Mouse (Mus musculus): Measurements from ENCODE around the gene Sort1. TPM values are rescaled to one million over a fixed set of nuclear protein-coding genes. Genes with fewer than 3 reads are reported as not detected.
"Not testable (repeated sequence)": the region's sequence is repeated elsewhere in the genome, so short reads cannot be mapped to it uniquely, and the experiment has no call there.

Gene Sort1
- 14.7 and 16.2 TPM in 2 replicates for polyA plus RNA-seq (2016; fragmentation: Nextera tagmentation; extraction: Ambion mirVana)

DNA sequence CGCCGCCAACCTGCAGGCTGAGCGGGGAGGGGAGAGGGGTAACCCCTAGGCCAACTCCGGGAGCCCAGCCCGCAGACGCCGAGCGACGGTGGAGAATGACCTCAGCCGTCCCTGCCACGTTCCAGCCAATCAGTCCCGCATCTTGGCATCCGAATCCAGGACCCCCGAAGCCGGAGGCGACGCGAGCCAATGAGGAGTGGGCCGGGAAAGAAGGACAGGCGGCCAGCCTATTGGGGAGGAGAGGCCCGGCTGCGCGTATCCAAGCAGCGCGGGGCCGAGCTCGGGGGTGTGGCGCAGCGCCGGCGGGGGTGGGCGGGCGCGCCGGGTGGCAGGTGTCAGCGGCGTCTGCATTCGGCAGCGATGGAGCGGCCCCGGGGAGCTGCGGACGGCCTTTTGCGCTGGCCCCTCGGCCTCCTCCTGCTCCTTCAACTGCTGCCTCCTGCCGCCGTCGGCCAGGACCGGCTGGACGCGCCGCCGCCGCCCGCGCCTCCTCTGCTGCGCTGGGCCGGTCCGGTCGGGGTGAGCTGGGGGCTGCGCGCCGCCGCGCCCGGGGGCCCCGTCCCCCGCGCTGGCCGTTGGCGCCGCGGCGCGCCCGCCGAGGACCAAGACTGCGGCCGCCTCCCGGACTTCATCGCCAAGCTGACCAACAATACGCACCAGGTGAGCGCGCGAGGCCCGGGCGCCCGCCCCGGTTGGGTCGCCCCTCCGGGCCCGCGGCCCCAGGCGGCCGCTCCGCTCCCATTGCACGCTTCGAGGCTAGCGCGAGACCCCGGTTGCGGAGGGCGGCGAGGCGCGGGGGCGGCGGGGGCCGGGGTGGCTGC, at the start of gene Sort1:
Sort1 (plus strand) TSS at position 302 of the 821 bp plus-strand sequence.
- H3K27me3 ChIP-seq: no peaks in the 10 kb centered on the region
- H3K4me2 ChIP-seq: peak within 1 kb of the TSS; percentile 91
- peak within 1 kb of the TSS; percentile 83 for H3K9ac ChIP-seq (replicated peaks)
- peaks cover 39% of the 10 kb centered on the region for H3K4me1 ChIP-seq (replicated peaks)
- under 1% methylated on average over 93 of the region's 109 CpGs for WGBS
- H3K9me3 ChIP-seq: no peaks in the 10 kb centered on the region
- ATAC-seq (ENCODE audit: insufficient number of reproducible peaks, insufficient read depth, low FRiP score, low TSS enrichment, low read depth): peak; percentile 98
- H3K36me3 ChIP-seq: peaks cover 15% of the 10 kb centered on the region
- peak within 1 kb of the TSS; percentile 91 for H3K4me3 ChIP-seq (replicated peaks)
- peak within 1 kb of the TSS; percentile 88 for H3K27ac ChIP-seq

DNA sequence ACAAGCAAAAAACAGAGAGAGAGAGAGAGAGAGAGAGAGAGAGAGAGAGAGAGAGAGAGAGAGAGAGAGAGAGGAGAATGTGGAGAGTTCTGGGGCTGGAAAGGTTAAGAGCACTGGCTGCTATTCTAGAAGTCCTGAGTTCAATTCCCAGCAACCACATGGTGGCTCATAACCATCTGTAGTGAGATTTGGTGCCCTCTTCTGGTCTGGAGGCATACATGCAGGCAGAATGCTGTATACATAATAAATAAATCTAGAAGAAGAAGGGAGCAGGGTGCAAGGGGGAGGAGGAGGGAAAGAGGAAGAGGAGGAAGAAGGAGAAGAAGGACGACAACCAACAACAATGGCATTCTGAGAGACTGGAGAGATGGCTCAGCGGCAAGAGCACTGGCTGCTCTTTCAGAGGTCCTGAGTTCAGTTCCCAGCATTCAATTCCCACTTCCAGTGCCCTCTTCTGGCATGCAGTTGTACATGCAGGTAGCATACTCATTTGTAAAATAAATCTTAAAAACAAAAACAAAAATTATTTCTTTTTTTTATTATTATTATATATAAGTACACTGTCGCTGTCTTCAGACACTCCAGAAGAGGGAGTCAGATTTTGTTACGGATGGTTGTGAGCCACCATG, 46.3 kb upstream of the Sort1 start:
- H3K27ac ChIP-seq; H3K27me3 ChIP-seq; ATAC-seq (ENCODE audit: insufficient number of reproducible peaks, insufficient read depth, low FRiP score, low TSS enrichment, low read depth); H3K4me2 ChIP-seq; H3K9me3 ChIP-seq; H3K36me3 ChIP-seq; H3K9ac ChIP-seq (replicated peaks); H3K4me1 ChIP-seq (replicated peaks); H3K4me3 ChIP-seq (replicated peaks): not testable (repeated sequence)
- 85% methylated on average over 4 of the region's 4 CpGs for WGBS

DNA sequence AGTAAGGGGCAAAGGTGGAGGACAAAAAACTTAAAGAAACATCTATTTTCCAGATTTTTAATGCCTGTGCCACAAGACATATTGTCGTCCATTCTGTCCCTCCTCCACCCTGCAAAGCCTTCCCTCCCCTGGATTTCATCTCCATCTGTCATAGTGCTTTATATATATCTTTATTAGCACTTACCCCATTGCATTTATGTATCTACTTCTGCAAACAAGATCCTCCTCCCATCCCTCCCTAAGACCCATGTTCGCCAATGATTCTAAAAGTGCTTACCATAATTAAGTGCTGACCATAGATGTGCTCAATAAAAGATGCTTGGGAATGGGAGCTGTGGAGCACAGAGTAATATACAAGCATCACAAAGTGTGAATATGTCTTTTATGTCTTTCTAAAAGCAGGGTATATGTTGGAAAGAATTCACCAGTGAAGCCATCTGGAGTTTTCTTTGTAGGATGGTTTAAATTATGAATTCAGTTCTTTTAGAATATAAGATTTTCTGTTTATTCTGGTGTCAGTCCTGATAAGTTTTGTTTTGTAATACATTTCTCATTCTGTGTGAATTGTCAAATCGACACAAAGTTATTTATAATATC, 42.5 kb upstream of the Sort1 start:
- ATAC-seq (ENCODE audit: insufficient number of reproducible peaks, insufficient read depth, low FRiP score, low TSS enrichment, low read depth): no peak
- H3K9ac ChIP-seq (replicated peaks): no peak overlapping the region
- no peak overlapping the region for H3K4me2 ChIP-seq
- peaks cover 3% of the 10 kb centered on the region; the same call in 1 of the 2 replicates for H3K27me3 ChIP-seq
- no peaks in the 10 kb centered on the region for H3K36me3 ChIP-seq
- 85% methylated on average over 3 of the region's 3 CpGs for WGBS
- no peak overlapping the region for H3K4me3 ChIP-seq (replicated peaks)
- H3K27ac ChIP-seq: no peak overlapping the region
- no peaks in the 10 kb centered on the region for H3K4me1 ChIP-seq (replicated peaks)
- no peaks in the 10 kb centered on the region; the same call in 1 of the 2 replicates for H3K9me3 ChIP-seq

DNA sequence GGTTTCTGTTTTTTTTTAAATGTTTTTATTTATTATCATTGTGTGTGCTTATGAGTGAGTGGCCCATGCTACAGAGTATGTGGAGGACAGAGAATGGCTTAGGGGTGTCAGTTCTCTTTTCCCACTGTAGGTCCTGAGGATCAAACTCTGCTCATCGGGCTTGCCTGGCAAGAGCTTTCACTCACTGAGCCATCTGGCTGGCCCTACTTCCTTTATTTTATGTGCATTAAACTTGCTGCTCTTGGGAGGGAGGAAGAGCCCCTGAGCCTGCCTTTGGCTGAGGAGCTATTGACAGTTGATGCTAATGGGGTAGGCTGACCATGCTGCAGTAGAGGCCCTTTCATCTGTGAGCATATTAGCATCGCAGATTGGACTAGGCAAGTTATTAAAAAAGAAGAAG, 37.0 kb upstream of the Sort1 start:
- H3K36me3 ChIP-seq: no peaks in the 10 kb centered on the region
- no peak overlapping the region for H3K9ac ChIP-seq (replicated peaks)
- no peak overlapping the region for H3K4me3 ChIP-seq (replicated peaks)
- no peak overlapping the region for H3K4me2 ChIP-seq
- ATAC-seq (ENCODE audit: insufficient number of reproducible peaks, insufficient read depth, low FRiP score, low TSS enrichment, low read depth): no peak
- no peak overlapping the region for H3K27ac ChIP-seq
- H3K27me3 ChIP-seq: no peaks in the 10 kb centered on the region
- H3K9me3 ChIP-seq: no peaks in the 10 kb centered on the region
- WGBS: 78% methylated on average over 2 of the region's 2 CpGs
- H3K4me1 ChIP-seq (replicated peaks): no peaks in the 10 kb centered on the region

DNA sequence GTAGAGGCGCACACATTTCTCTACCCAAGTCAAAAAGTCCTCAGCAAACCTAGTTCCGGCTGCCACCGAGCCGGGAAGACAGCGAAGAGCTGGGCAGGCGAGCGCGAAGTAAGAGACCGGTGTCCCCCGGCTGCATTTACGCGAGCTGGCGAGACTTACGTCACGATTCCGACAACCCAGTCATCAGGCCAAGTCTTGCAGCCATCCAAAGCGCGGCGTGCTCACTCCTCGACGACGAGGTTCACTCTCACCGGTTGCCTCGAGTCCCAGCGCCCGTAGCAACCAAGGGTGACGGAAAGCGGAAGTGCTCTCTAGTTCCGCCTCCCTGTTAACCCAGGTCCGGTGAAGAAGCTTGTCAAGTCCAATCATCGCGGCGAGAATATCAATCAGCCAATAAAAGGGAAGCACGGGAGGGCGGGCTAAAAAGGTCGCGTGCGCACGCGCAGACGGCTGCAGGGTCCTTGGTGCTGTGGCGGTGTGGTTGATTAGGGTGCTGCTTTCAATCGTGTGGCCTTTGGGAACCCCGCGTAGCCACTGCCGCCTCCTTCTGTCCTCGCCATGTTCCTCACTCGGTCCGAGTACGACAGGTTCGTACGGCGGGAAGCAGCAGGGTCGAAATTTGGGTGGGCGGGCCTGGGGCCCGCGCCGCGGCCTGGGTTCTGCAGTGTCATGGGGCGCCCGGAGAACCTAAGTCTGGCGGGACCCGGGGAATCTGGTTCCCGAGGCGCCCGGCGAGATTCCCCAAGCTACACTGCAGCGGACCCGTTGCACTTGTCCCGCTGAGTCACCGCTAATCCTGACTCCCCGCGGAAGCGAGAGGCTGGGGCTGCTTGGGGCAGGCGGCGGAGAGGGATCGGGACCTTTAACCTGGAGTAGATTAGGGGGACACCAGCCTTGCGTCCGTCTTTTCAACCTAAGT, 26.9 kb upstream of the Sort1 start, which contains the start of gene Psma5:
Psma5 (plus strand) TSS at position 208 of the 919 bp plus-strand sequence.
- peak within 1 kb of the TSS; percentile 90 for H3K9ac ChIP-seq (replicated peaks)
- WGBS: under 1% methylated on average over 79 of the region's 79 CpGs
- peaks cover 16% of the 10 kb centered on the region for H3K4me1 ChIP-seq (replicated peaks)
- peak within 1 kb of the TSS; percentile 86 for H3K4me2 ChIP-seq
- H3K27ac ChIP-seq: peak within 1 kb of the TSS; percentile 64; the same call in 1 of the 2 replicates
- H3K36me3 ChIP-seq: peaks cover 3% of the 10 kb centered on the region
- peak; percentile 99 for ATAC-seq (ENCODE audit: insufficient number of reproducible peaks, insufficient read depth, low FRiP score, low TSS enrichment, low read depth)
- peak within 1 kb of the TSS; percentile 97 for H3K4me3 ChIP-seq (replicated peaks)
- H3K9me3 ChIP-seq: no peaks in the 10 kb centered on the region
- H3K27me3 ChIP-seq: no peaks in the 10 kb centered on the region

DNA sequence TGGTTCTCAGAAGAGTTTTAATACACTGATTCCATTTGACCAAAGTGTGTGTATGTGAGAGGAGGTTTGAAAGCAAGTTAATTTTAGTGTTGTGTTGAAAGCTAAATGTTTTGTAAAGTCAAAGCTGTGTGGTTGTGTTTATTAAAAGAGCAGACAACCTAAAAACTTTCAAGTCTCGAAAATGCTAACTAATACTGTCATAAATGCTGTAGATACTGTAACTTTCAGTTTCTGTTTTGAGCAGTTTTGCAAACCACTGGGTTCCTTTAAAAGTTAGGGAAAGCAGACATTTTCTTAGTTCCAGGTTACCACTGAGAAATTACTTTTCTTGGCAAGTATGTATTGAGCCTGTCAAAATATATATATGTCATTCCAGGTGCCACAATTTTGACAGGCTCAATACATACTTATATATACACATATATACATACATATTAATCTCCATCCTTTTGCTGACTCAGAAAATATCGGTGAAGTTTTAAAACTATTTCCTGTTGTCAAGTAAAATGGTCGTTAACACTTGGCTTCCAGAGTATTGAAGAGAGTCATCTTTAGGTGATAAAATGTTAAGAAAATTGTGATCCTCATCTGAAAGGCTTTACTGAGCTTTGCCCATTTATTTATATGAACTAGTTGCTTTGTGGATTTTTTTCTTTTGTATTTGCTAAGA, 25.9 kb upstream of the Sort1 start:
- Histone ChIP-seq H3K4me2 (peak overlapping the region; percentile 86), H3K36me3 (peaks cover 10% of the 10 kb centered on the region), H3K27me3 (no peaks in the 10 kb centered on the region), H3K9ac (replicated peaks) (peak overlapping the region; percentile 90), H3K4me3 (replicated peaks) (peak overlapping the region; percentile 97), H3K9me3 (no peaks in the 10 kb centered on the region), H3K4me1 (replicated peaks) (peaks cover 16% of the 10 kb centered on the region), H3K27ac (no peak overlapping the region)
- WGBS: 80% methylated on average over 3 of the region's 3 CpGs
- no peak for ATAC-seq (ENCODE audit: insufficient number of reproducible peaks, insufficient read depth, low FRiP score, low TSS enrichment, low read depth)

DNA sequence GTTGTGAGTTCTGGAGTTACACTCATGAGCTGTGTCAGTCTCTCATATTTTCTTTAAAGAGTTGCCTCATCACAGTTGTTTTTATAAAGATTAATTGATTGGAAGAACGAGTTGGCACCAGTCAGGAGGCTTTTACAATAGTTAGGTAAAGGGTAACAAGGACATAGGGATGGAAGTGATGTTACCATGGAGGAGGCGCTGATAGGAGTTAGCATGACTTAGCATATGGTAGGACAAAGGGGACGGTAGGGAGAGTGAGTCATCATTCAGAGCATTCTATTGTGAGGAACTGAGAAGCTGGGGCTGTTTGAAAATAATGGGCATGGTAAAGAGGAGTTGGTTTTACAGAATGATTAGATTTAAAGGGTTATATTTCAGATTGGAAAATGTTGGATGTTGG, 24.6 kb upstream of the Sort1 start:
- Histone ChIP-seq H3K27ac (no peak overlapping the region), H3K4me1 (replicated peaks) (peaks cover 16% of the 10 kb centered on the region), H3K4me2 (no peak overlapping the region), H3K9me3 (no peaks in the 10 kb centered on the region), H3K27me3 (no peaks in the 10 kb centered on the region), H3K4me3 (replicated peaks) (no peak overlapping the region), H3K9ac (replicated peaks) (no peak overlapping the region), H3K36me3 (peaks cover 16% of the 10 kb centered on the region)
- no peak for ATAC-seq (ENCODE audit: insufficient number of reproducible peaks, insufficient read depth, low FRiP score, low TSS enrichment, low read depth)
- 81% methylated on average over 3 of the region's 3 CpGs for WGBS

DNA sequence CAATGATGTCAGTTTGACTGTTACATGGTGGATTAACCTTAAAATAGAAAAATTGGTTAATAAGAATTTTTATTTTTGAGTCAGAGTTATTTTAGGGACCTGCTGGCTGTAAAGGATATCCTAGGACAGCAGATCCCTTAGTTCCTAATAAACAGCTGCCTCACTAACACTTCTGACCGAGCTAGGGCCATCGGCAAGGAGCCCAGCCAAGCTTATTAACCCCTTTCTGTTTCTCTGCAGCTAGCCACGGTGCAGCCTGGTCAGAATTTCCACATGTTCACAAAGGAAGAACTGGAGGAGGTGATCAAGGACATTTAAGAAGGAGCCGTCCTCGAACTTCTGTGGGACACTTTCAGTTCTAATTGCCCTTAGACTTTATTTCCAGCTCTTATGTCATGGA, 4.4 kb upstream of the Sort1 start:
- 80% methylated on average over 5 of the region's 5 CpGs for WGBS
- ATAC-seq (ENCODE audit: insufficient number of reproducible peaks, insufficient read depth, low FRiP score, low TSS enrichment, low read depth); H3K4me2 ChIP-seq; H3K27me3 ChIP-seq; H3K4me1 ChIP-seq (replicated peaks); H3K27ac ChIP-seq; H3K9me3 ChIP-seq; H3K4me3 ChIP-seq (replicated peaks); H3K9ac ChIP-seq (replicated peaks): not testable (repeated sequence)
- peaks cover 55% of the 10 kb centered on the region for H3K36me3 ChIP-seq

DNA sequence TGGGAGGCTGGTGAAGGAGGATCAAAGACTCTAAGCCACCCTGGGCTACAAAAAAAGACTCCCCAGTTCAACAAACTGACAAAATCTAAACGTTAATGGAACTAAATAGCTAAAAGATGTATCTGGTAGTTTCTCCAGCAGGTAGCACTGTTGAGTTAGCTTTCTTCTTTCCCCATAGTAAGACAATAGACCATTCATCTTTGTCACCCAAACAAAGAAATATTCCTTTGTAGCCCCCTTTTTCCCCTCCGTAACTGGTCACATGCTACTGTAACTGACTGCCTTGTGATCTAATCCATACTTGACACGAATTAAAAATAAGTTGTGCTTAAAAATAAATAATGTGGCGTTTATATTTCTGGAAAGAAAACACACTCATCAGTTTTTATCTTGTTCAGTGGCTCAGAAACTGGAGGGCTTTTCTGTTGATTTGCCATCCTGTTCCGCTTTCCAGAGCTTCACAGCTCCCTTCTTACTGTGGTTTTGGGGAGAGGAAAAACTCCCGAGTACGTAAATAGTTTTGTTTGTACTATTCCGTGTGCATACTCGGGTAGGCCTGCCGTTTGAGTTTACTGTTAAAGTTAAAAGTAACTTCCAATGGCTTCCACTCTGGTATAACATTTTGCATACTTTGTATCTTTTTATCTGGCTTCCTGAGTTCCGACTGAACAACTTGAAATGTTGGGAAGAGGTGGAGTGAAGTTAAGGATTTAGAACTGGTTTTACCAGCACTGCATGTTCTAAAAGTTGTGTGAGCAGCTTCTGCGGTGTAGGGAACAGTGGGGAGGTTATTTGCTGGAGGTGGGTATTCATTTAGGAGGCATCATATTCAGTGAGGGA, 1.3 kb upstream of the Sort1 start:
- Histone ChIP-seq H3K4me1 (replicated peaks) (peaks cover 26% of the 10 kb centered on the region), H3K36me3 (peaks cover 27% of the 10 kb centered on the region), H3K4me3 (replicated peaks) (peak overlapping the region; percentile 91; the same call in 1 of the 2 replicates), H3K27me3 (no peaks in the 10 kb centered on the region), H3K9ac (replicated peaks) (no peak overlapping the region; the same call in 1 of the 2 replicates), H3K27ac (peak overlapping the region; percentile 88), H3K4me2 (peak overlapping the region; percentile 91), H3K9me3 (no peaks in the 10 kb centered on the region)
- whole genome bisulfite sequencing: 34% methylated on average over 12 of the region's 12 CpGs
- ATAC-seq (ENCODE audit: insufficient number of reproducible peaks, insufficient read depth, low FRiP score, low TSS enrichment, low read depth): no peak

DNA sequence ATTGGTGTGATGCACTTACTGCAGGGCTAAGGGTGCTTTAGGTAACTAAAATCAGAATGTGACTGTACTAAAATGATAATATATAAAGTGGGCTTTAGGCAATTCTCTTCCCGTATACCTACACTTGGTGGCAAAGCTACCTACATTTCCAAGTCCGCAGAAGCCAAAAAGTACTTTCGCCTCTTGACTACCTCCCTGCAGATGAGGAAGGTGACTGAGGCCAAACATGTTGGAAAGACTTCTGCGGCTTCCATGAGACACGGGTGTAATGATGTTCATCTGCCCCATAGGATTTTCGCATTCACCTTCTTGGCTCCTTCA, 681 bp upstream of the Sort1 start:
- H3K4me1 ChIP-seq (replicated peaks): peaks cover 32% of the 10 kb centered on the region
- 18% methylated on average over 6 of the region's 6 CpGs for WGBS
- peak overlapping the region; percentile 52 for H3K9ac ChIP-seq (replicated peaks)
- peak overlapping the region; percentile 91 for H3K4me2 ChIP-seq
- H3K27me3 ChIP-seq: no peaks in the 10 kb centered on the region
- ATAC-seq (ENCODE audit: insufficient number of reproducible peaks, insufficient read depth, low FRiP score, low TSS enrichment, low read depth): no peak
- H3K27ac ChIP-seq: peak overlapping the region; percentile 88
- peaks cover 21% of the 10 kb centered on the region for H3K36me3 ChIP-seq
- no peaks in the 10 kb centered on the region for H3K9me3 ChIP-seq
- H3K4me3 ChIP-seq (replicated peaks): peak overlapping the region; percentile 91

Measured in limb, embryonic 12.5 days (tissue).